Mouse (Mus musculus) limb, embryonic 12.5 days (tissue): ENCODE results near the gene Wwtr1. TPM values are rescaled to one million over a fixed set of nuclear protein-coding genes. Genes with fewer than 3 reads are reported as not detected.

Experiments
- ATAC-seq: fragments of 200-750 bp; cut with Nextera tagmentation; 2 replicates; pipeline ENCODE4 v1.8.0; 2017; ENCODE audit warnings: low read depth, moderate TSS enrichment; ENCODE audit not compliant: insufficient number of reproducible peaks, insufficient read depth, low FRiP score, low TSS enrichment
- H3K27ac ChIP-seq: fragments of 300-500 bp; sonication (generic); 2 replicates; pipeline ENCODE4 v1.5.1; 2016; ENCODE audit warnings: mild to moderate bottlenecking, moderate library complexity
- H3K27me3 ChIP-seq: fragments of 300-500 bp; sonication (generic); 2 replicates; pipeline ENCODE4 v1.6.1; 2016; ENCODE audit warnings: mild to moderate bottlenecking, moderate library complexity
- H3K36me3 ChIP-seq: fragments of 300-500 bp; sonication (generic); 2 replicates; pipeline ENCODE4 v1.6.1; 2016; ENCODE audit warnings: mild to moderate bottlenecking, moderate library complexity
- H3K4me1 ChIP-seq: fragments of 300-500 bp; sonication (generic); replicated peaks from 2 replicates; pipeline ENCODE4 v1.6.1; 2016
- H3K4me2 ChIP-seq: fragments of 300-500 bp; sonication (generic); 2 replicates; pipeline ENCODE4 v1.6.1; 2016; ENCODE audit warnings: mild to moderate bottlenecking, moderate library complexity
- H3K4me3 ChIP-seq: fragments of 300-500 bp; sonication (generic); replicated peaks from 2 replicates; pipeline ENCODE4 v1.5.1; 2016; ENCODE audit warnings: mild to moderate bottlenecking
- H3K9ac ChIP-seq: fragments of 300-500 bp; sonication (generic); replicated peaks from 2 replicates; pipeline ENCODE4 v1.6.1; 2016; ENCODE audit warnings: mild to moderate bottlenecking, moderate library complexity
- H3K9me3 ChIP-seq: fragments of 300-500 bp; sonication (generic); 2 replicates; pipeline ENCODE4 v1.6.1; 2016; ENCODE audit warnings: mild to moderate bottlenecking, moderate library complexity
- WGBS: fragments of 180-500 bp; shearing (Covaris S2); methylation state at CpG from one replicate; pipeline ENCODE4 v1.1.7; 2016; 5-methylcytosine and 5-hydroxymethylcytosine counted together
- polyA plus RNA-seq: library from polyadenylated mRNA; unstranded; fragments of >200 nt; fragmentation: Nextera tagmentation; extraction: Ambion mirVana; gene quantifications from 2 replicates; pipeline ENCODE4 v1.2.1, GENCODE M21; 2016

Gene Wwtr1
- polyA plus RNA-seq, 1 experiment from 2014 or later: 13.8 TPM

- 65% methylated on average over 6 of the region's 6 CpGs for WGBS
- Histone ChIP-seq H3K27me3 (no peaks in the 10 kb centered on the region), H3K4me1 (peaks cover 26% of the 10 kb centered on the region), H3K4me2 (no peak overlapping the region), H3K27ac (peak overlapping the region; percentile 64; the same call in 1 of the 2 replicates), H3K36me3 (no peaks in the 10 kb centered on the region), H3K9ac (no peak overlapping the region), H3K9me3 (no peaks in the 10 kb centered on the region), H3K4me3 (no peak overlapping the region)
- no peak for ATAC-seq
These were observed 41.3 kb downstream of the Wwtr1 start for GRCm38 (mm10) chr3:57534450-57534849.

DNA sequence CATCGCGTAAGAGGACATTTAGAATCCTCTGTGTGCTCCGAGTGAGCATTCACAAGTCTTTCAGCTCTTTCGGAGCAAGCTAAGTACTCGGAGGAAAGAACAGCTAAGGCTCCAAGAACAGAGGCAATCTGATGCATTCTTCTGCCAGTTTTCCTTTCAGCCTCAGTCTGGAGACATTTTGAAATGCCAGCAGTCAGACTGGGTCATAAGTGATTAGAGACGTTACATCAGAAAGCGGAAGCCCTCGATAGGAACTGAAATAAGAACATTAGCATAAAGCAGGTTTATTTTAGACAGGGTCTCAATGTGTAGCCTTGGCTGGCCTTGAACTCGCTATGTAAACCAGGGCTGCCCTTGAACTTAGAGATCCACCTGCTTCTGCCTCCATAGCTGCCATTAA lies 41.8 kb downstream of the Wwtr1 start:
- Histone ChIP-seq H3K27ac (peak overlapping the region; percentile 64), H3K27me3 (no peaks in the 10 kb centered on the region)
- WGBS: 91% methylated on average over 9 of the region's 9 CpGs

DNA sequence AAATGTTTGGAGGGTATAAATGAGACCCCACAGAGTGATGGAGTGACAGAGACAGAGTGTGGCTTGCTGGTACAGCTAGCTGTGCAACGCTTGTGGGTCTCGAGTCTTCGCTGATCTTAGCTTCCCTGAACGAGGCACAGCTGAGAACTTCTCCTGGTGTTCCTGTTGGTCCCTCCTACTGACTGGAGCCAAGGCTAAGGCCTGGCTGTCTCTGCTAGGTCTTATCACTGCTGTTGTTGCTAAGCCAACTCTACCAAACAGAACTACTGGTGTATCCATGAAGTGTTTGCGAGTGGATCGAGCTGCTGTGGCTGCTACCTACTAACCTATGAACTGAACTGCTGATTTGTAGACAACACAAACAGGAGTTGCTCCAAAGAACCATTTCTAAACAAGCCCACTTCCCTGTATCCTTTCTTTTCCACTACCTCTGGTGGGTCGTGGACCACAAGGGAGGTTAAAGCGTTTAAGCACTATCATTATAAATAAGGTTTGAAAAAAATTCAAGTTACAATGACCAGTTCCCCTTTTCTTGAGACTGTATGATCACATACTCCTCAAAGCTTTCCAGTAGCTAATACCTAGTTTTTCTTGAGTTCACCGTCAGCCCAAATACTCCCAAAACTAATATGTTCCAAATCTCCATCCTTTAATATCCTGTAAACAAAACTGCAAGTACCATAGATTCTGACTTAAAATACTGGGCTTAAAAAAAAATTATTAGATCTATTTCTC lies 42.6 kb downstream of the Wwtr1 start:
- no peak for ATAC-seq
- no peak overlapping the region for H3K4me2 ChIP-seq
- no peak overlapping the region for H3K27ac ChIP-seq
- no peaks in the 10 kb centered on the region for H3K27me3 ChIP-seq
- H3K36me3 ChIP-seq: no peaks in the 10 kb centered on the region
- 80% methylated on average over 9 of the region's 9 CpGs for WGBS
- no peak overlapping the region for H3K9ac ChIP-seq
- H3K4me1 ChIP-seq: peaks cover 26% of the 10 kb centered on the region
- no peaks in the 10 kb centered on the region for H3K9me3 ChIP-seq
- no peak overlapping the region for H3K4me3 ChIP-seq

More for the DNA sequence above, 41.8 kb downstream of the Wwtr1 start:
- no peak overlapping the region for H3K4me3 ChIP-seq
- no peaks in the 10 kb centered on the region for H3K36me3 ChIP-seq
- H3K9ac ChIP-seq: no peak overlapping the region
- no peak for ATAC-seq
- no peaks in the 10 kb centered on the region for H3K9me3 ChIP-seq
- H3K4me2 ChIP-seq: no peak overlapping the region
- H3K4me1 ChIP-seq: peaks cover 26% of the 10 kb centered on the region

- Histone ChIP-seq H3K9ac (no peak overlapping the region), H3K9me3 (peaks cover 7% of the 10 kb centered on the region), H3K27me3 (no peaks in the 10 kb centered on the region), H3K4me2 (no peak overlapping the region), H3K36me3 (0 out of 2 replicates have a peak, but pooled peaks cover 6% of the 10 kb centered on the region), H3K4me1 (peaks cover 22% of the 10 kb centered on the region), H3K27ac (0 out of 2 replicates have a peak overlapping the region, but pooled peaks have one; percentile 31), H3K4me3 (no peak overlapping the region)
- no peak for ATAC-seq
- WGBS: 21% methylated on average over 1 of the region's 1 CpGs
These were observed 44.9 kb downstream of the Wwtr1 start for GRCm38 (mm10) chr3:57530836-57531235.

- peaks cover 16% of the 10 kb centered on the region; the same call in 1 of the 2 replicates for H3K4me1 ChIP-seq
- no peak overlapping the region for H3K4me2 ChIP-seq
- H3K27ac ChIP-seq: no peak overlapping the region
- no peak for ATAC-seq
- H3K9me3 ChIP-seq: peaks cover 7% of the 10 kb centered on the region
- no peaks in the 10 kb centered on the region for H3K27me3 ChIP-seq
- H3K36me3 ChIP-seq: 0 out of 2 replicates have a peak, but pooled peaks cover 6% of the 10 kb centered on the region
- H3K4me3 ChIP-seq: no peak overlapping the region
- WGBS: 94% methylated on average over 4 of the region's 4 CpGs
- H3K9ac ChIP-seq: no peak overlapping the region
These were observed 45.5 kb downstream of the Wwtr1 start for GRCm38 (mm10) chr3:57530221-57530620.

GRCm38 (mm10) chr3:57527154-57527553 lies 48.6 kb downstream of the Wwtr1 start:
- Histone ChIP-seq H3K9me3 (peaks cover 7% of the 10 kb centered on the region), H3K4me2 (no peak overlapping the region), H3K4me3 (no peak overlapping the region), H3K9ac (no peak overlapping the region), H3K27ac (no peak overlapping the region), H3K4me1 (0 out of 2 replicates have a peak, but pooled peaks cover 4% of the 10 kb centered on the region), H3K27me3 (no peaks in the 10 kb centered on the region), H3K36me3 (0 out of 2 replicates have a peak, but pooled peaks cover 6% of the 10 kb centered on the region)
- no peak for ATAC-seq

DNA sequence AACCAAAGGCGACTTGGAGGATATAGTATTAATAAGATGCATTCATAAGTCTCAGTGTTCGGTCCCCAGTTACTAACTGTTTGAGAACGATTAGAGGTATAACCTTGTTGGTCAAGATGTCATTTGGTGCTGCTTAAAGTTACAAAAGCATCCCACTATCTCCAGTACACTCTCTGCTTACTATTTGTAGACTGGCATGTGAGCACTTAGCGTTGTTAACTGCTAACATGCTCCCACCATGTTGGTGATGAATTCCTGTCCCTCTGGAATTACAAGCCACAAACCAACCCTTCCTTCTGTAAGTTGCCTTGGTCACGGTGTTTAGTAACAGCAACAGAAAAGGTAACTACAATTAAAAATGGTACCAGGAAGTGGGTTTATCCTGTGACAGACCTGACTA lies 52.6 kb downstream of the Wwtr1 start:
- Histone ChIP-seq H3K27ac (no peak overlapping the region), H3K4me2 (no peak overlapping the region), H3K4me3 (no peak overlapping the region), H3K4me1 (no peaks in the 10 kb centered on the region), H3K9me3 (peaks cover 7% of the 10 kb centered on the region), H3K9ac (no peak overlapping the region), H3K36me3 (0 out of 2 replicates have a peak, but pooled peaks cover 5% of the 10 kb centered on the region), H3K27me3 (no peaks in the 10 kb centered on the region)
- ATAC-seq: no peak
- WGBS: 95% methylated on average over 5 of the region's 5 CpGs

DNA sequence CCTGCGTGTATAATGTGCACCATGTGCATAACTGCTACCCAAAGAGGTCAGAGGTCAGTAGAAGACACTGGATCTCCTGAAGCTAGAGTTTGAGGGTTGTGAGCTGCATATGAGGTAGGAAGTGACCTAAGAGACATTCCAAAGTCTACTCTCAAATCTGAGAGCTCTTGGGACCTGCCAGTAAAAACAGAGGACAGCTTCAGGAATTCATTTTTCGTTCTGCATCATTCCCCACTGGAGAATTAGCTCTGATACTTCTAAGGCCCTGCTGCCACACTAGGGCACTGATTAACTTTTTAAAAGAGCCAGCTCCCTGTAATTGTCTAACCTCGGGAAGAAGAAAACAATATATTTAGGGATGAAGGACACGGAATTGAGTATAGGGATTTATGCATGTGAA lies 53.8 kb downstream of the Wwtr1 start:
- Histone ChIP-seq H3K27me3 (no peaks in the 10 kb centered on the region), H3K9ac (no peak overlapping the region), H3K27ac (no peak overlapping the region), H3K36me3 (no peaks in the 10 kb centered on the region), H3K4me2 (no peak overlapping the region), H3K4me3 (no peak overlapping the region), H3K4me1 (no peaks in the 10 kb centered on the region), H3K9me3 (peaks cover 6% of the 10 kb centered on the region)
- ATAC-seq: no peak
- WGBS: 90% methylated on average over 4 of the region's 4 CpGs

DNA sequence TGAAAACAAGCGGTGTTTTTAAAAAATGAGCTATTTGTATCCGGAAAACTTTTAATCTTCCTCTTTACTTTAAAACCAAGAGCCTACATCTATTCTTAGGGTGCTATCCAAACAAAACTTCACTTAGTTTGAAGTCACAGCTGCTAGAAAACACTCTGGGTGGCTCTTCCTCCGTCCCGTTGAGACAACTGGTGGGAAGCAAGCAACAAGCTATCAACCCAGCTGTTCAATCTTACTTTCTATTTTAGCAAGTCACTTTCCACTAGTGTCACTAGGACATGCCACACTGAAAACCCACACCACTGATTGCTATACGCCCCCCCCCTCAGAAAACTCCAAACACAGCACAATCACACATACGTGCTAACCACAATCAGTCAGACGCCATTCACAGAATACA lies 55.7 kb downstream of the Wwtr1 start:
- Histone ChIP-seq H3K36me3 (no peaks in the 10 kb centered on the region), H3K27ac (no peak overlapping the region), H3K9ac (no peak overlapping the region), H3K4me3 (no peak overlapping the region), H3K4me2 (no peak overlapping the region), H3K27me3 (no peaks in the 10 kb centered on the region), H3K4me1 (no peaks in the 10 kb centered on the region), H3K9me3 (no peaks in the 10 kb centered on the region)
- 95% methylated on average over 7 of the region's 7 CpGs for WGBS
- no peak for ATAC-seq

- H3K36me3 ChIP-seq: no peaks in the 10 kb centered on the region
- no peak overlapping the region for H3K4me2 ChIP-seq
- no peak overlapping the region for H3K27ac ChIP-seq
- H3K27me3 ChIP-seq: no peaks in the 10 kb centered on the region
- ATAC-seq: no peak
- peaks cover 11% of the 10 kb centered on the region for H3K4me1 ChIP-seq
- no peak overlapping the region for H3K9ac ChIP-seq
- 59% methylated on average over 4 of the region's 4 CpGs for WGBS
- H3K9me3 ChIP-seq: no peaks in the 10 kb centered on the region
- H3K4me3 ChIP-seq: no peak overlapping the region
These were observed 59.6 kb downstream of the Wwtr1 start for GRCm38 (mm10) chr3:57516146-57516545.

DNA sequence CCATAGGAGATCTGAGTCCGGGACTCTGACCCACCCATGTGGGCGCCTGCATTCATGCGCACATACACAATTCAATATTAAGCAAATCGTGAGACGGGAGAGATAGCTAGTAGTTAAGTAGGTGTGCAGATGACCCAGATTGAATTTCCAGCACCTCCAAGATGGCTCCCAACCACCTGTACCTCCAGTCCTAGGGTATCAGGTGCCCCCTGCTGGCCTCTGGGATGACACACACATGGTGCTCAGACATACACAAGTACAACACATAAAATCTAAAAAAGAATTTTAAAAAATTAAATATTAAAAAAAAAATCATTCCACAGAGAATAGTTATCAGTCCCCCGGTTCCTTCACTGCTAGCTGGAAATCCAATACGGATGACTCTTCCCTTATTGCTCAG lies 60.7 kb downstream of the Wwtr1 start:
- H3K9me3 ChIP-seq: no peaks in the 10 kb centered on the region
- peaks cover 11% of the 10 kb centered on the region for H3K4me1 ChIP-seq
- no peak overlapping the region for H3K9ac ChIP-seq
- no peaks in the 10 kb centered on the region for H3K36me3 ChIP-seq
- 94% methylated on average over 7 of the region's 7 CpGs for WGBS
- no peak overlapping the region for H3K4me3 ChIP-seq
- H3K4me2 ChIP-seq: no peak overlapping the region
- no peak overlapping the region for H3K27ac ChIP-seq
- no peaks in the 10 kb centered on the region for H3K27me3 ChIP-seq
- ATAC-seq: no peak
